Mouse (Mus musculus) B cell, adult 67 days (primary cell): ENCODE measurements around the gene Uqcr10. TPM values are rescaled to one million over a fixed set of nuclear protein-coding genes. Genes with fewer than 3 reads are reported as not detected.

Source experiments
- total RNA-seq, 2 experiments: library from RNA; stranded (reverse); gene quantifications; 4 replicates each; pipeline ENCODE4 v1.2.4; 2023

Gene Uqcr10
- 100 to 1,000 TPM in 1 of 2 experiments, 10 to 100 TPM in 1; 91.6 to 112 TPM for total RNA-seq

DNA sequence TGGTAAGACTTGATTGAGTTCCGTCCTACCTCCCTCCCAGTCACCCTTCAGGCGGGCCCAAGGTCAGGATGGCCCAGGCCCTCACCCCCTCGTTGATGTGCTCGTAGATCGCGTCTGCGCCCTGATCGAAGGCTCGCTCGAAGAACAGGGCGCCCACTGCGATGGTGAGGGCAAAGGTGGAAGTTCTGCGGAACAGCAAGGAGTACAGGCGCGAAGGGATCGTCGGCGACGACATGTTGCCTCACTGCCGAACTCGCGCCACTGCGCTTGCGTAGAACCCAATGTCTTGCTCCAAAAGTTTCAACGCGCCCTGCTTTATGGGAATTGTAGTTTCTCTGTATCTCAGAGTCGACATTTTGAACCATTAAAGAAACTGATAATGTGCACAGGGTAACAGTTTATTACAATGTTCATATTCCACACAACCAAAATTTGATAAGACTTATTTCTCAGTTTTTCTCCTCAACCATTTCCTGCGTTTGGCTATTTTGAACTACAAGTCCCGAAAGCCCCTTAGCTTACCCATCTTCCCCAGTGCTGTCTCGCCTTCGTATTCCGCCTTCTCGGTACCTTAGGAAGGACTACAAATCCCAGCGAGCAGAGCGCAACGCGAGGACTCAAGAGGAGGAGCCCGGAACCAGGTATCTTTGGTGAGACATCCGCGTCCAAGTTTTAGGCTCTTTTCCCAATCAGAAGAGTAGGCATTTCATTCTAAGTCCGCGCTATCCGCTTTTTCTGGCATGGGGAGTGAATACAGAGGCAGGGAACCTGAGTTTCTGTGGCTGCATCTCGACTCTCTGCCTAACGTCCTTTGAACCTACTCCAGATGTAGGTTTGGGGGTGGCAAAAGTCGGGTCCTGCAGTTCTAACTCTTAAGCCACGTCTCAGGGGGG lies at the start of gene Uqcr10, which contains the start of gene Zmat5:
Gene Uqcr10 (minus strand): TSS at position 271 of the 893 bp plus-strand sequence.
Gene Zmat5 (plus strand): TSS at position 607 of the 893 bp plus-strand sequence.

DNA sequence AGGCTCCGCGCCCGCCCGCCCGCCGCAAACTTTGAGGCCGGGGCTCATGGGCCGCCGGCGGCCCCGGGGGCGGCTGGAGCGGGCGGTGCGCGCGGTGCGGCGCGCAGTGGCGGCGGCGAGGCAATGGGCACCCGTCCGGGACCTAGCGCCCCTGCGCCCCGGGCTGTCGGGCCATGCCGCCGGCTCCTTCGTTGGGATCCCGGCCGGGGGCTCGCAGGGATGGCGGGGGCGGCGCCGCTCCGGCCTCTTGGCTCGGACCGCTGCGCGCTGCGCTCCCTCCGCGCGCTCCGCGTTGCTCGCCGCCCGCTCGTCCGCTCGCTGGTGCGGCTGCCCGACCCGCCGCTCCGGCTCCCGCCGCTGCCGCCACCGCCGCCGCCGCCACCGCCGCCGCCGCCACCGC lies 42.6 kb upstream of the Uqcr10 start, which contains the start of gene Cabp7:
Gene Cabp7 (minus strand): TSS at position 46 of the 400 bp plus-strand sequence.

Other genes with a start within 250 kb of the Uqcr10 start
- gene Mtmr3, start 109.5 kb downstream of the Uqcr10 start, total RNA-seq: 100 to 1,000 TPM; 116 to 123 TPM
- not detected for gene Gm11032, start 84.3 kb downstream of the Uqcr10 start, total RNA-seq
- gene Ascc2, start 66.6 kb downstream of the Uqcr10 start, total RNA-seq: 10 to 100 TPM; 20.7 to 22.8 TPM
- gene Zmat5, start 336 bp upstream of the Uqcr10 start, total RNA-seq: 10 to 100 TPM; 28.9 to 31.0 TPM
- gene Cabp7, start 42.4 kb upstream of the Uqcr10 start, total RNA-seq: not detected
- gene Nf2, start 145.2 kb upstream of the Uqcr10 start, total RNA-seq: 10 to 100 TPM; 48.8 to 48.9 TPM
- gene Nipsnap1, start 169.6 kb upstream of the Uqcr10 start, total RNA-seq: 10 to 100 TPM; 19.4 to 23.3 TPM
- 10 to 100 TPM; 45.5 to 47.2 TPM for gene Thoc5, start 191.0 kb upstream of the Uqcr10 start, total RNA-seq
- under 1 TPM; 0.18 to 0.26 TPM for gene Nefh, start 243.7 kb upstream of the Uqcr10 start, total RNA-seq